Mouse (Mus musculus): ENCODE measurements at regions not wholly inside any gene's neighbourhood (a gene's known extent, or its start where the extent isn't known, plus 50 kb on each side); places are given as distances from the start of the nearest gene placed in this dataset.

- DNase-seq: no peak
Observed at GRCm38 (mm10) chr9:101342887-101343286, 91.3 kb upstream of the Ppp2r3a start.

- DNase-seq: no peak
Observed at GRCm38 (mm10) chr9:101340796-101341465, 89.3 kb upstream of the Ppp2r3a start.

- no peak for DNase-seq
Observed at GRCm38 (mm10) chr9:101329032-101329824, 77.6 kb upstream of the Ppp2r3a start.

- DNase-seq: no peak
Observed at GRCm38 (mm10) chr9:101326961-101327360, 75.4 kb upstream of the Ppp2r3a start.

- DNase-seq: peak; percentile 10
Observed at GRCm38 (mm10) chr9:101314036-101314435, 62.4 kb upstream of the Ppp2r3a start.

GRCm38 (mm10) chr9:101306408-101306935 is 54.9 kb upstream of the Ppp2r3a start:
- DNase-seq: no peak

- no peak for DNase-seq
Observed at GRCm38 (mm10) chr9:101305730-101306129, 54.1 kb upstream of the Ppp2r3a start.
